Mouse (Mus musculus) forebrain, embryonic 11.5 days (tissue): Measurements from ENCODE around the gene Orm3. TPM values are rescaled to one million over a fixed set of nuclear protein-coding genes. Genes with fewer than 3 reads are reported as not detected.

Experiments used
- ATAC-seq: fragments of 200-750 bp; cut with Nextera tagmentation; replicated peaks from 2 replicates; pipeline ENCODE4 v1.8.0; 2017; ENCODE audit warnings: moderate TSS enrichment; ENCODE audit not compliant: low FRiP score
- DNase-seq: peaks from one replicate; pipeline ENCODE4 v3.0.0-alpha.2; 2017; ENCODE audit warnings: low spot score
- H3K27ac ChIP-seq: fragments of 300-500 bp; sonication (generic); 2 replicates; pipeline ENCODE4 v1.5.1; 2014; ENCODE audit warnings: low read depth, low read length
- H3K27me3 ChIP-seq: fragments of 300-500 bp; sonication (generic); 2 replicates; pipeline ENCODE4 v1.6.1; 2014; ENCODE audit warnings: mild to moderate bottlenecking, low read length, mixed read lengths; ENCODE audit not compliant: control insufficient read depth, insufficient read depth
- H3K36me3 ChIP-seq: fragments of 300-500 bp; sonication (generic); 2 replicates; pipeline ENCODE4 v1.6.1; 2014; ENCODE audit warnings: mild to moderate bottlenecking, low read length, moderate library complexity, mixed read lengths; ENCODE audit not compliant: control insufficient read depth, insufficient read depth
- H3K4me1 ChIP-seq: fragments of 300-500 bp; sonication (generic); replicated peaks from 2 replicates; pipeline ENCODE4 v1.6.1; 2014; ENCODE audit warnings: low read length, mixed read lengths; ENCODE audit not compliant: control insufficient read depth, insufficient read depth
- H3K4me2 ChIP-seq: fragments of 300-500 bp; sonication (generic); 2 replicates; pipeline ENCODE4 v1.6.1; 2014; ENCODE audit warnings: low read depth, mild to moderate bottlenecking, low read length, moderate library complexity, mixed read lengths; ENCODE audit not compliant: severe bottlenecking
- H3K4me3 ChIP-seq: fragments of 300-500 bp; sonication (generic); 2 replicates; pipeline ENCODE4 v1.5.1; 2014; ENCODE audit warnings: low read depth, low read length
- H3K9ac ChIP-seq: fragments of 300-500 bp; sonication (generic); 2 replicates; pipeline ENCODE4 v1.6.1; 2014; ENCODE audit warnings: low read length
- H3K9me3 ChIP-seq: fragments of 300-500 bp; sonication (generic); 2 replicates; pipeline ENCODE4 v1.6.1; 2016; ENCODE audit warnings: low read length, mixed read lengths; ENCODE audit not compliant: control insufficient read depth
- WGBS: fragments of 180-500 bp; shearing (Covaris S2); extraction: QIAGEN DNeasy Blood & Tissue Kit; methylation state at CpG from one replicate; pipeline ENCODE4 v1.1.7; 2014; 5-methylcytosine and 5-hydroxymethylcytosine counted together
- polyA plus RNA-seq: library from polyadenylated mRNA; unstranded; fragments of >200 nt; fragmentation: Nextera tagmentation; extraction: Ambion mirVana; gene quantifications from 2 replicates; pipeline ENCODE4 v1.2.1, GENCODE M21; 2014

Orm3 gene
- polyA plus RNA-seq, 1 experiment from 2014 or later: not detected

DNA sequence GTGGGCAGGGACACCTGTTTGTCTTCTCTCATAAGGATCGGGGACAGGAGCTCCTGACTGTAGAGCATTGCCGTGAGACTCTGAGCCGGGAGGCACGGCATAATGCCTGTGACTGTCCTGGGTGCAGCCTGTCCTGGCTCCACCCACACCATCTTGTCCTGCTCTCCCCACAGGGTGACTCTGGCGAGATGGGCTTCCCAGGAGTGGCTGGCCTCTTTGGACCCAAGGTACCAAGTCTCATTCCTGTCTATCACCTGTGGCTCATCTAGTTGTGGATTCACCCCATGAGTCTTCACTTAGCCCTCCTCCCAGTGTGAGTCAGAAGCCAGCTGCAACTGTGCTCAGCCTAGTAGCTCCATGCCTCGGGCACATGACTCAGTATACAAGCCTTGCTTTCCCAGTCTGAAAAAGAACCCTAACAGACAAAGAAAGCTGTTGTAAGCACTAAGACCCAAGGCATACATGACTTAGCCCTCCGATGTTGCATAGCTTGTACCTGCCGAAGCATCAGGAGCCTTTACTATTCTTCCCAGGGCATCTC, 32.6 kb upstream of the Orm3 start:
- H3K4me2 ChIP-seq: no peak overlapping the region

GRCm38 (mm10) chr4:63333403-63333802, 22.6 kb upstream of the Orm3 start:
- H3K9me3 ChIP-seq: no peaks in the 10 kb centered on the region
- H3K4me1 ChIP-seq: no peaks in the 10 kb centered on the region
- no peaks in the 10 kb centered on the region; the same call in 1 of the 2 replicates for H3K36me3 ChIP-seq
- DNase-seq (no peak), ATAC-seq (0 out of 2 replicates have a peak, but pooled peaks have one; percentile 7)
- no peak overlapping the region for H3K9ac ChIP-seq
- no peak overlapping the region for H3K4me2 ChIP-seq
- no peak overlapping the region for H3K4me3 ChIP-seq
- H3K27me3 ChIP-seq: no peaks in the 10 kb centered on the region
- no peak overlapping the region for H3K27ac ChIP-seq
- WGBS: 98% methylated on average over 4 of the region's 4 CpGs

More for the DNA sequence above, 32.6 kb upstream of the Orm3 start:
- no peak overlapping the region for H3K9ac ChIP-seq
- no peaks in the 10 kb centered on the region for H3K9me3 ChIP-seq
- no peaks in the 10 kb centered on the region for H3K27me3 ChIP-seq
- no peaks in the 10 kb centered on the region for H3K36me3 ChIP-seq
- no peak overlapping the region for H3K4me3 ChIP-seq
- 85% methylated on average over 8 of the region's 8 CpGs for WGBS
- DNase-seq (peak; percentile 50), ATAC-seq (no peak)
- H3K27ac ChIP-seq: no peak overlapping the region
- no peaks in the 10 kb centered on the region for H3K4me1 ChIP-seq

DNA sequence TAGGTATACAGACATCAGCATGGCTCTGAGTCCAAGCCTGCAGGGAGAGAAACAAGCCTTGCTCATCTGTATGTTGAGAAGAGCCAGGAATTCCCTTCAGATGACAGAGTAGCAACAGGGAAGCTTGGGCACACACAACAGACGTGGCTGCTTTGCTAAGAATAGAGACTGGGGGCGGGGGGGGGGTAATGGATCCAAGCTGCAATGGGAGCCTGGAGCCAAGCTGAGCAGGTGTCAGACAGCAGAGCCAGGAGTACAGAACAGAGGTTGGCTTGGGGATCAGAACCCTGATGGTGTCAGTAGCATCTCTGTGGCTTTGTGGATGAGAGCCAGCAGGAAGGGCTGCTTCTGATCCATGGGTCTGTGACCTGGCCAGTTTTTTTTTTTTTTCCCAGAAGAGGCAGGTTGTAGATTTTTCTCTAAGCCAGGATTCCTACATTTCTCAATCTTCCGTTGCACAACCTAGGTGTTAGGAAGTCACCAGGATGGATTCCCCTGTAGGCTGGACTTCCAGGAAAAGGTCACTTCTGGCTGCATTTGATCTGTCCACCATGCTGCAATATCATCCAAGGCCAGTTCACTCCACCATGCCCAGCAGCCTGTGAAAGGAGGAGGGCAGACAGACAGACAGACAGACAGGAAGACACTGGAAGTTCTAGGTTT, 17.4 kb upstream of the Orm3 start:
- no peak overlapping the region for H3K4me2 ChIP-seq
- no peak overlapping the region for H3K27ac ChIP-seq
- H3K9me3 ChIP-seq: no peaks in the 10 kb centered on the region
- H3K4me1 ChIP-seq: no peaks in the 10 kb centered on the region
- 68% methylated on average over 3 of the region's 3 CpGs for WGBS
- H3K27me3 ChIP-seq: no peaks in the 10 kb centered on the region
- no peaks in the 10 kb centered on the region for H3K36me3 ChIP-seq
- ATAC-seq (no peak), DNase-seq (peak; percentile 18)
- no peak overlapping the region for H3K4me3 ChIP-seq
- H3K9ac ChIP-seq: no peak overlapping the region

GRCm38 (mm10) chr4:63342491-63342890, 13.5 kb upstream of the Orm3 start:
- no peaks in the 10 kb centered on the region for H3K9me3 ChIP-seq
- DNase-seq: peak; percentile 23
- no peak overlapping the region for H3K4me3 ChIP-seq
- H3K36me3 ChIP-seq: no peaks in the 10 kb centered on the region
- H3K27me3 ChIP-seq: no peaks in the 10 kb centered on the region
- H3K4me2 ChIP-seq: no peak overlapping the region
- no peak for ATAC-seq
- 74% methylated on average over 4 of the region's 4 CpGs for whole genome bisulfite sequencing
- H3K9ac ChIP-seq: no peak overlapping the region
- H3K4me1 ChIP-seq: no peaks in the 10 kb centered on the region
- H3K27ac ChIP-seq: no peak overlapping the region

GRCm38 (mm10) chr4:63343608-63344007, 12.4 kb upstream of the Orm3 start:
- no peak for ATAC-seq
- no peaks in the 10 kb centered on the region for H3K4me1 ChIP-seq
- H3K27ac ChIP-seq: no peak overlapping the region
- H3K4me3 ChIP-seq: no peak overlapping the region
- DNase-seq: no peak
- no peak overlapping the region for H3K9ac ChIP-seq
- no peak overlapping the region for H3K4me2 ChIP-seq
- H3K27me3 ChIP-seq: no peaks in the 10 kb centered on the region
- H3K36me3 ChIP-seq: no peaks in the 10 kb centered on the region
- WGBS: 70% methylated on average over 3 of the region's 3 CpGs
- no peaks in the 10 kb centered on the region for H3K9me3 ChIP-seq

- WGBS: 87% methylated on average over 8 of the region's 8 CpGs
- no peak for ATAC-seq
- H3K27ac ChIP-seq: no peak within 1 kb of the TSS
Measured at GRCm38 (mm10) chr4:63344295-63344694, 11.7 kb upstream of the Orm3 start, which contains the start of gene Orm1. Orm1 (plus strand) TSS chr4:63344560.

DNA sequence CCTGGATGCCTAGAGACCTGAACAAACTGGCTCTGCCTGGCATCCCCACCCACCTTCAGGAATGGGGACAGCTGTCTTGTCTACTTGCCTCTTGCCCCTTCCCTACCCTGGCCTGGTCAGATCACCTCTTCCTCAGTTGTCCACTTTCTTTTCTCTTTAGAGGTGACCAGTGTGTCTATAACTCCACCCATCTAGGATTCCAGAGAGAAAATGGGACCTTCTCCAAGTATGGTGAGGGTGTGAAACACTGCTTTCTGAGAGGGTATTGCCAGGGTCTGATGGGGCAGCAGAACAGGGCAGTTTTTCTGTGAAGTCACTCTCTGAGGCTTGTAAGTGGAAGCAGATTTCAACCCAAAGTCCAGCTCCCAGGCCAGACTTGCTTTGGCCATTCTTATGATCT, 10.7 kb upstream of the Orm3 start:
- Histone ChIP-seq H3K9me3 (no peaks in the 10 kb centered on the region), H3K27me3 (no peaks in the 10 kb centered on the region), H3K4me2 (no peak overlapping the region), H3K4me1 (no peaks in the 10 kb centered on the region), H3K9ac (no peak overlapping the region), H3K36me3 (no peaks in the 10 kb centered on the region), H3K27ac (no peak overlapping the region), H3K4me3 (no peak overlapping the region)
- DNase-seq: peak; percentile 15
- no peak for ATAC-seq

More at GRCm38 (mm10) chr4:63344295-63344694, 11.7 kb upstream of the Orm3 start, which contains the start of gene Orm1:
- DNase-seq: peak; percentile 22
- H3K4me1 ChIP-seq: no peaks in the 10 kb centered on the region
- no peak within 1 kb of the TSS for H3K4me3 ChIP-seq
- no peaks in the 10 kb centered on the region for H3K36me3 ChIP-seq
- H3K27me3 ChIP-seq: no peaks in the 10 kb centered on the region
- H3K9ac ChIP-seq: no peak within 1 kb of the TSS
- H3K4me2 ChIP-seq: no peak within 1 kb of the TSS
- no peaks in the 10 kb centered on the region for H3K9me3 ChIP-seq

GRCm38 (mm10) chr4:63346659-63347058, 9.3 kb upstream of the Orm3 start:
- DNase-seq (no peak), ATAC-seq (no peak)
- Histone ChIP-seq H3K9ac (no peak overlapping the region), H3K9me3 (no peaks in the 10 kb centered on the region), H3K4me1 (no peaks in the 10 kb centered on the region), H3K36me3 (no peaks in the 10 kb centered on the region), H3K27me3 (no peaks in the 10 kb centered on the region), H3K4me2 (no peak overlapping the region), H3K27ac (no peak overlapping the region), H3K4me3 (no peak overlapping the region)
- WGBS: 94% methylated on average over 4 of the region's 4 CpGs

DNA sequence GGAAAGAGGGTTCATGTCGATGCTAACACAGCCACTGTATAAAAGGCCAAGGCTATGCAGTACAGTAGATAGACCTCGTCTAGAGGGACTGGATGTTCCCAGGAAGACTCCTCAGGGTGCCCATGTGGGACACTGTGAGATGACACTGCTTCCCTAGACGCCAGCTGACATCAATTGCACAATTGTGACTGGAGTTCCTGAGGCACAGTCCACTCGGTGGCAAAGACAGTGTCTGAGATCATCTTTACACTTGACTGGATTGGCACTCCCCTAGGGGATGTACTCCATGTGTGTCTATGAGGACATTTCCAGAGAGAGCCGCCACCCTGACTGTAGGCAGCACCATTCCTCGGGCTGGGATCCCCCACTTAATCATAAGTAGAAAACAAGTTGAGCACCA, 7.4 kb upstream of the Orm3 start:
- H3K4me1 ChIP-seq: no peaks in the 10 kb centered on the region
- no peaks in the 10 kb centered on the region for H3K9me3 ChIP-seq
- DNase-seq (no peak), ATAC-seq (no peak)
- H3K27me3 ChIP-seq: no peaks in the 10 kb centered on the region
- H3K27ac ChIP-seq: no peak overlapping the region
- H3K4me3 ChIP-seq: no peak overlapping the region
- H3K36me3 ChIP-seq: no peaks in the 10 kb centered on the region
- H3K4me2 ChIP-seq: no peak overlapping the region
- 84% methylated on average over 6 of the region's 6 CpGs for WGBS
- no peak overlapping the region for H3K9ac ChIP-seq
